Mouse (Mus musculus) erythroblast, embryonic 14.5 days (primary cell): ENCODE data around the gene Ccdc148.

Experiments used
- GATA1 ChIP-seq: IDR thresholded peaks from 2 replicates; pipeline ENCODE4 v1.6.1; 2012; ENCODE audit warnings: low read length, inconsistent platforms, mixed read lengths
- TAL1 ChIP-seq: IDR thresholded peaks from 3 replicates; pipeline ENCODE4 v1.6.1; 2012; ENCODE audit warnings: low read length, inconsistent platforms, mixed read lengths

GRCm38 (mm10) chr2:59208276-59208675, 47.8 kb upstream of the Ccdc148 start:
- TF ChIP-seq GATA1 (no peak), TAL1 (no peak)
